Mouse (Mus musculus) heart, embryonic 11.5 days (tissue): ENCODE measurements at regions not wholly inside any gene's neighbourhood (a gene's known extent, or its start where the extent isn't known, plus 50 kb on each side); places are given as distances from the start of the nearest gene placed in this dataset.

Source experiments
- ATAC-seq: fragments of 200-750 bp; cut with Nextera tagmentation; replicated peaks from 2 replicates; pipeline ENCODE4 v1.8.0; 2017; ENCODE audit warnings: moderate library complexity; ENCODE audit not compliant: insufficient number of reproducible peaks, low FRiP score, low TSS enrichment
- H3K27ac ChIP-seq: fragments of 300-500 bp; sonication (generic); 2 replicates; pipeline ENCODE4 v1.5.1; 2014; ENCODE audit warnings: mild to moderate bottlenecking, low read depth, low read length
- H3K27me3 ChIP-seq: fragments of 300-500 bp; sonication (generic); 2 replicates; pipeline ENCODE4 v1.6.1; 2014; ENCODE audit warnings: mild to moderate bottlenecking, low read length, mixed read lengths; ENCODE audit not compliant: control insufficient read depth, insufficient read depth
- H3K36me3 ChIP-seq: fragments of 300-500 bp; sonication (generic); 2 replicates; pipeline ENCODE4 v1.6.1; 2014; ENCODE audit warnings: mild to moderate bottlenecking, low read length, moderate library complexity, mixed read lengths; ENCODE audit not compliant: control insufficient read depth, insufficient read depth
- H3K4me1 ChIP-seq: fragments of 300-500 bp; sonication (generic); 2 replicates; pipeline ENCODE4 v1.6.1; 2014; ENCODE audit warnings: low read length; ENCODE audit not compliant: control insufficient read depth, insufficient read depth
- H3K4me2 ChIP-seq: fragments of 300-500 bp; sonication (generic); 2 replicates; pipeline ENCODE4 v1.6.1; 2014; ENCODE audit warnings: mild to moderate bottlenecking, moderate library complexity
- H3K4me3 ChIP-seq: fragments of 300-500 bp; sonication (generic); 2 replicates; pipeline ENCODE4 v1.5.1; 2014; ENCODE audit warnings: low read depth, low read length
- H3K9ac ChIP-seq: fragments of 300-500 bp; sonication (generic); 2 replicates; pipeline ENCODE4 v1.6.1; 2014; ENCODE audit warnings: mild to moderate bottlenecking, low read depth, low read length, moderate library complexity
- H3K9me3 ChIP-seq: fragments of 300-500 bp; sonication (generic); replicated peaks from 2 replicates; pipeline ENCODE4 v1.6.1; 2016; ENCODE audit warnings: low read length; ENCODE audit not compliant: control insufficient read depth
- WGBS: fragments of 180-500 bp; shearing (Covaris S2); extraction: QIAGEN DNeasy Blood & Tissue Kit; methylation state at CpG from one replicate; pipeline ENCODE4 v1.1.7; 2014; ENCODE audit not compliant: insufficient replicate concordance; 5-methylcytosine and 5-hydroxymethylcytosine counted together

DNA sequence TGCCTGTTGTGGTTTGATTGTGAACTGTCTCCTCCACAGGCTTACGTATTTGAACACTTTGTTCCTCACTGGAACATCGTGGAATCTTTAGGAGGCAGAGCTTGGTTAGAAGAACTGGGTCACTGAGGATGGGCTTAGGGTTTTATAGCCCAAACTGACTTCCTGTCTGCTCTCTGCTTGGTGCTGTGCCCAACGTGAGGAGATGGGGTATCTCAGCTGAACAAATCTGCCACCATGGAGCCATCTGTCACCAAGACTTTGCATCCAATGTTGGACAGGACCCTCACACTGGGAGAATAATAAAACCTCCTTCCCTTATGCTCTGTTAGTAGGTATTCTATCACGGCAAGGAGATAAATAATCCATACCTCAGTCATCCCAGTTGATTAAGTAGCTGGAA lies 134.2 kb upstream of the Tnp1 start:
- 84% methylated on average over 4 of the region's 4 CpGs for WGBS
- no peak for ATAC-seq
- no peak overlapping the region for H3K4me2 ChIP-seq

DNA sequence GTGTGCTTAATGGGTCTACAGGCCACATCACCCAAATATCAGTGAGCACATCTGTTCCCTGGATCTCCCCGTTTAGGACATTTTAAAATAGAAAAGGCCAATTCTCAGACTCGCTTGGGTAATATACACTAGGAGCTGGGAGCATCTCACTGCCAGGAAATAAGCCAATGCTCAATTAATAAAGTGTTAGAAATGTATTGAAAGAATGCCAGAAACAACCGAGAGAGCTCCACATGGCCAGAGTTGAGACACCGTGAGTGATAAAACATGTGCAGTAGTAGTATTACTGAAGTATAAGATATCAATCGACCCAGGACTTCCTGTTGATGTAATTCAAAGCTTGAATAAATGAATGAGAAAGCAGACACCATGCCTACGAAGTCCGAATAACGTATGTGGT lies 127.1 kb upstream of the Tnp1 start:
- no peak for ATAC-seq
- WGBS: 80% methylated on average over 8 of the region's 8 CpGs
- H3K27ac ChIP-seq: no peak overlapping the region
- no peak overlapping the region for H3K4me2 ChIP-seq
- no peaks in the 10 kb centered on the region for H3K36me3 ChIP-seq
- no peak overlapping the region for H3K4me3 ChIP-seq
- H3K4me1 ChIP-seq: no peaks in the 10 kb centered on the region
- H3K27me3 ChIP-seq: no peaks in the 10 kb centered on the region
- H3K9ac ChIP-seq: no peak overlapping the region
- no peaks in the 10 kb centered on the region for H3K9me3 ChIP-seq

More for the DNA sequence above, 134.2 kb upstream of the Tnp1 start:
- no peak overlapping the region for H3K27ac ChIP-seq
- H3K4me3 ChIP-seq: no peak overlapping the region
- no peaks in the 10 kb centered on the region for H3K4me1 ChIP-seq
- H3K36me3 ChIP-seq: no peaks in the 10 kb centered on the region
- no peak overlapping the region for H3K9ac ChIP-seq
- no peaks in the 10 kb centered on the region for H3K27me3 ChIP-seq
- H3K9me3 ChIP-seq: no peaks in the 10 kb centered on the region

DNA sequence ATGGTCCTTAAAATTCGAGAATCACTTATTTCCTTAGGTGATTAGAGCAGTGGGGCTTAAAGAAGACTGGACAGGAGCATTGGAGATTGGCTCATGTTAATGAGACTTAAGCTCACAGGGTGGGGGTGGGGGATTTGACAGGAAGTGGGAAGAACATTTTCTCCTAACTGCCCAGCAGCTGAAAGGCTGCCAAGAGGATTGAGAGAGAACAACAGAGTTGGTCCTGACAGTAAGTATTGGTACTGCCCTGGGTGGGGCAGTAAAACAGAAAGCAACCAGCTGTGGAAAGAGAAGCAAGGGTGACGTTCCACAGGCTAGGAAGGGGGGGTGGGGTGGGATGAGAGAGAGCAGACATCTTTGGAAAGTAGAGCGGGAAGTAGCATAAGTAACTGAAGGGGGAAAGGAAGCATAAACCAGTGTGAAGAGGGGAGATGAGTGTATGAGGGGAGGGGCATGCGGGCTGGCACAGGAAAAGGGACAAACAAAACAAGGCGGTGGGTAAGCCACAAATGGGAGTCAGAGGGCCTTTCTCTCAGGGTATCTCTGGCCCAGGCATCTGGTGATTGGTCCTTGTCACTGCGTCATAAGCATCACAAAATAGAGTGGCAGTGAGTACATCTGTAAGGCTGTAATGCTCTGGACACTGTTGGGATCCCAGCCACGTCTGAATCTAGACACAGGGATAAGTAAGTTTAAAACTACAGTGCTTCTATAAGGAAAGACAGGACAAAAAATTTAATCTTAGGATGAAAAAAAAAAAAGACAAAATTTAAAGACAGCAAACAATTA lies 125.0 kb upstream of the Tnp1 start:
- Histone ChIP-seq H3K4me1 (no peaks in the 10 kb centered on the region), H3K4me3 (no peak overlapping the region), H3K27ac (no peak overlapping the region), H3K4me2 (no peak overlapping the region), H3K27me3 (no peaks in the 10 kb centered on the region), H3K9me3 (no peaks in the 10 kb centered on the region), H3K9ac (no peak overlapping the region), H3K36me3 (no peaks in the 10 kb centered on the region)
- no peak for ATAC-seq
- WGBS: 61% methylated on average over 7 of the region's 7 CpGs

DNA sequence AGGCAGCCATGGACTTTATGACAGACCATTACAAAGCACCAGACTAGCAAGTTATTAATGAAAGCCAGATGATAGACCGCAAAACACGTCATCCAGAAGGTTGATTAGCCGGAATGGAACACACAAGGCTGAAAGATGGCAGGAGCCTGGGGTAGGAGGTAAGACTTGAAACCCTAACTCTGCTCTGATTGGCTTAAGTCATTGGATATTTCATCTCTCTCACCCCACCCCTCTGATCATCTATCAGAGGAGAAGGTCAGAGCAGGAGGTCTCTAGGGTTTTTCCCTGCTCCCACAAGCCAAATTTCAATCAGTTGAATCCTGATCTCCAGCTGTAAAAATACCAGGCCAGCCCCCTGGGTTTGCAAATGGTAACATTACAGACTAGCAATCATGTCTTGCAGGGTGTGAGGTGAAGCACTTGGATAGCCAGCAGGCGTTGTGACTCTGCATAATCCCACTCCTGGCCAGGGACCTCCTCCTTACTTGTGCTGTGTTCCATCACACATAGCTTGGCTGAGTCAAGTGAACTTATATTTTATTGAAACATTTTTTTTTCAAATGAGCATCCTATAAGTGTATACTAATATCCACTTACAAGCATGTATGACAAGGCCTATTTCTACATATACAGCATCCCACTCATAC lies 114.6 kb upstream of the Tnp1 start:
- no peak overlapping the region for H3K4me2 ChIP-seq
- peaks cover 3% of the 10 kb centered on the region; the same call in 1 of the 2 replicates for H3K4me1 ChIP-seq
- H3K4me3 ChIP-seq: no peak overlapping the region
- ATAC-seq: no peak
- 82% methylated on average over 4 of the region's 4 CpGs for WGBS
- no peaks in the 10 kb centered on the region for H3K36me3 ChIP-seq
- no peak overlapping the region for H3K27ac ChIP-seq
- H3K9me3 ChIP-seq: no peaks in the 10 kb centered on the region
- no peaks in the 10 kb centered on the region for H3K27me3 ChIP-seq
- H3K9ac ChIP-seq: no peak overlapping the region

DNA sequence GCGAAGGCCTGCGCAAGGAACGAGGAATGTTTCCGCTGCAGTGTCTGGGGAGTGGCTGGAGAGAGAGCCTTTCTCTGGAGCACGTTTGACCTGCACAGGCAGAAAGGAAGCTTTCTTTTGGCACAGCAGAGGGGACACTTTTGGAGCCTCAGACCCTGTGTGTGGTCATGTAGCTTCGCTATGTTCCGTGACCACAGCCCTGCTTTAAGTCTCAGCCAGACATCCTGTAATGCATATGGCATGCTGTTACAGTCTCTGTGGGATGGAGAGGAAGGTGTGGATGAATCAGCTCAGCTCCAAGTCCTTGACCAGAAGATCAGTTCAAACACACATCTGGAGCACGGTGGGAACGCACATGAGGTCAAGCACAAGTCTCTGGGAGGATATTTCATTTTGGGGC lies 107.3 kb upstream of the Tnp1 start:
- Histone ChIP-seq H3K9me3 (no peaks in the 10 kb centered on the region), H3K4me1 (peaks cover 3% of the 10 kb centered on the region; the same call in 1 of the 2 replicates), H3K27ac (no peak overlapping the region), H3K36me3 (no peaks in the 10 kb centered on the region), H3K27me3 (no peaks in the 10 kb centered on the region), H3K9ac (no peak overlapping the region), H3K4me3 (no peak overlapping the region), H3K4me2 (no peak overlapping the region)
- 81% methylated on average over 9 of the region's 9 CpGs for WGBS
- ATAC-seq: no peak

DNA sequence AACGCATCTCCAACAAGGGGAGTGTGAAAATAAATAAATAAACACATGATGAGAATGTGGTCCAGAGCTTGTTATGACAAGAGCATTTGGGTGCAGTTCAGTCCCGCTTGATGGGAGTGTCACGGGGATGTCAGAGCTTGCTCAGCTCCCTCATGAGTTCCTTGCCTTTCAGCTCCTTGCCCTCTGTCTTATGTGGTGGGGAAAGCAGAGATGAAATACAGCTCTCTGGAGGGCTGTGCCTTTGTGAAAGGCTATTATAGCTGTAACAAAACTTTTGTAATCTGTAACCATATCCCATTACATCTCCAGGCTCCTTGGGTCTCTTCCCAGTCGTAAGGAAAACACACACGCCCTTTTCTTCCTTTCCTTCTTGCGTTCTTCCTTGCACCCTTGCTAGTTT lies 103.0 kb upstream of the Tnp1 start:
- Histone ChIP-seq H3K4me1 (no peaks in the 10 kb centered on the region), H3K4me3 (no peak overlapping the region), H3K9me3 (no peaks in the 10 kb centered on the region), H3K9ac (no peak overlapping the region), H3K36me3 (no peaks in the 10 kb centered on the region), H3K27me3 (no peaks in the 10 kb centered on the region), H3K4me2 (no peak overlapping the region), H3K27ac (no peak overlapping the region)
- 77% methylated on average over 6 of the region's 6 CpGs for WGBS
- ATAC-seq: no peak

DNA sequence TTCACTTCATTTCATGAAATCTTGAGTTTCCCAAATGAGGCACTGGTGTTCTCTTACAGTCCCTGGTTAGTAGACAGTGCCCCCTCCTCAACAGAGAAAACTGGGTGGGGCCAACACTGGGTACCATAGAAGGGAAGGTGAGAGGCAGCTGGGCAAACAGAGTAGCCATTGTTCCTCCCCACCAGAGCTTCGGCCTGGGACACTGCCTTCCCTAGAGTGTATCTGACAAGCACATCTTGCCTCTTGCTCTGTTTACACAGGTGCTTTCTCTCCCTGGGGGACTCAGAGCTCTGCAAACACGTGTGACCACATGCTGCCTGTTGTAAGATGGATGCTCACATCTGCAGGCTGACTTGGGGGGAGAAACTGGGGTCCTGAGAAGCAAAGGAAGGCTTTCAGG lies 100.8 kb upstream of the Tnp1 start:
- Histone ChIP-seq H3K4me2 (no peak overlapping the region), H3K9me3 (no peaks in the 10 kb centered on the region), H3K9ac (no peak overlapping the region), H3K4me1 (no peaks in the 10 kb centered on the region), H3K4me3 (no peak overlapping the region), H3K36me3 (no peaks in the 10 kb centered on the region), H3K27me3 (no peaks in the 10 kb centered on the region), H3K27ac (no peak overlapping the region)
- 15% methylated on average over 2 of the region's 2 CpGs for WGBS
- ATAC-seq: no peak

DNA sequence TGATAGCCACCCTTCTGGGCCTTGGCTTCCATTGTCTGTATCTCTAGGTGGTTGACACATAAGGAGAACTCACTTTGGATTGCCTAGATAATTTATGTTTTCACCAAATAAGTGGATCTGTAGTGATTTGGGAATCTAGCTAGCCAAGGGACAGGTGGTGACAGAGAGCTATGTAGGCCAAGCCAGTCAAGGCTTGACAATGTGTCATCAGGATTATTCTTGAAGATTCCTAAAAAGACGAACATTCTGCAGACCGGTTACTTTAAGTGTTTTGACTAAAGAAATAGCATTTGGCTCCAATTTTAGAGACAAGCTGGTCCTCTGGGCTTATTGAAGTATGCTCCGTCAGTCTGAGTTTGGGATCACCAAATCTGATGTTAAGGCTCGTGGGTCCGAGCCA lies 100.1 kb upstream of the Tnp1 start:
- 0 out of 2 replicates have a peak, but pooled peaks cover 2% of the 10 kb centered on the region for H3K9me3 ChIP-seq

DNA sequence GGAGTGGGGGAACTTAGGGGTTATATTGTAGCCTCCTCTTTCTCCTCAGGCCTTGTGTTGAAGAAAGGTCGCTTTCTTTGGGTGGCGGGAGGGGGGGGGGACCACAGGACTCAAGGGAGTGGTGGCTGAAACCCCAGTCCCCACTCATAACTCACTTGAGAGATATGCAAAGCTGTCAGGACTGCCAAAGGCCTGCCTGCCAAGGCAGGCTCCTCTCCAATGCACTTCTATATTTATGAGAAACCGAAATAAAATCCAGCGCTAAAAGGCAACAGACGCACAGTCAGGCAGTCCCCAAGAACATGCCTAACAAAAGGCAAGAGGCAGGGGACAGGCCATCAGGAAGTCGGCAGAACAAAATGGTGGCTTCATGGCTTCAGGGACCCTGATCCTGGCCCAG lies 97.4 kb upstream of the Tnp1 start:
- H3K4me3 ChIP-seq: no peak overlapping the region
- H3K9me3 ChIP-seq: 0 out of 2 replicates have a peak, but pooled peaks cover 2% of the 10 kb centered on the region
- H3K4me1 ChIP-seq: no peaks in the 10 kb centered on the region
- H3K27me3 ChIP-seq: no peaks in the 10 kb centered on the region
- no peak overlapping the region for H3K27ac ChIP-seq
- 90% methylated on average over 6 of the region's 6 CpGs for WGBS
- H3K4me2 ChIP-seq: no peak overlapping the region
- H3K36me3 ChIP-seq: no peaks in the 10 kb centered on the region
- H3K9ac ChIP-seq: no peak overlapping the region
- no peak for ATAC-seq

More for the DNA sequence above, 100.1 kb upstream of the Tnp1 start:
- Histone ChIP-seq H3K36me3 (no peaks in the 10 kb centered on the region), H3K27me3 (no peaks in the 10 kb centered on the region), H3K9ac (no peak overlapping the region), H3K4me3 (no peak overlapping the region), H3K4me2 (no peak overlapping the region), H3K27ac (no peak overlapping the region), H3K4me1 (no peaks in the 10 kb centered on the region)
- ATAC-seq: no peak
- WGBS: 78% methylated on average over 5 of the region's 5 CpGs
